Comparison of ENCODE assay signal across 8 mouse cellular contexts in the genomic region with DNA sequence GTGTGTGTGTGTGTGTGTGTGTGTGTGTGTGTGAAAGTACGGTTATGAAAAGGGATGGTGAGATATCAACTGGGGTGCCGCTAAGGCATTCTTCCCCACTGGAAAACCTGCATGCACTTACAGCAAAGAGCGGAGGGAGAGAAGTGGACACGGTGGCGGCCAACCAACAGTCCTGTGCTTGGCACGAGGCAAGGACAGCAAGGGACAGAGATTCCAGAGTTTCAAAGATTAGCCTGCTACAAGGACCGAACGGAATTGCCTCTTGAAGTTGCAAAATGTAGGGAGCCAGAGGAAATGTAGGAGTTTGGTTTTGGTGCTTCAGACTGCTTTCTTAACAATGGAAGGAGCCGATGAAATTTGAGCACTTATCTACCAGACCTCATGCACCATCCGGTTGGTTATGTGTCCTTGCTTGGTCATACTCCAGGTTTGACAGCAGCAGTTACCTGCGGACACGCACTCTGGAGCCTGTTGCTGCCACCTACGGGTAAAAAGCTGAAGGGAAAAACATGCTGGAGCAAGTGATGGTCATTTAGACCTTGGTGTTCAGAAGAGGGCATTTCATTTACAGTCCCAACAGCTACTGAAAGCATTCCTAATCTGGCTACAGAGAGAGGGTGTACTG. TPM values are rescaled to one million over a fixed set of nuclear protein-coding genes. Genes with fewer than 3 reads are reported as not detected.
DNase-seq lines count a peak whose midpoint lies in the region; ATAC-seq lines count a peak whose summit lies in the region.

No protein-coding gene starts in this region.

- WGBS in hindbrain, embryonic 16.5 days: 3% methylated on average over 13 of the region's 13 CpGs

- peak overlapping the region; percentile 85 for H3K27ac ChIP-seq in hindbrain, embryonic 16.5 days (ENCODE audit: low read depth, low read length)

- peak; percentile 83 for ATAC-seq in hindbrain, embryonic 16.5 days

- no peaks in the 10 kb centered on the region for H3K36me3 ChIP-seq in hindbrain, embryonic 16.5 days (ENCODE audit: control insufficient read depth, insufficient read depth, low read length)

- peak; percentile 61 for DNase-seq in Muller cell, postnatal 12 days (ENCODE audit: inconsistent ontology term)
- peak; percentile 83 to 86 for DNase-seq in cerebellum, postnatal 14 days
- DNase-seq in frontal cortex, postnatal 25 days (ENCODE audit: low spot score in 2 of 2): peak; percentile 29 to 52
- peak; percentile 67 for DNase-seq in left cerebral cortex, adult 18-20 months (ENCODE audit: low spot score in 2 of 2)
- DNase-seq in lung, postnatal 25 days (ENCODE audit: low spot score): peak; percentile 2
- DNase-seq in right cerebral cortex, postnatal 25 days: peak; percentile 62
- DNase-seq in thymus, postnatal 25 days: no peak

- peak overlapping the region; percentile 93 for H3K9ac ChIP-seq in hindbrain, embryonic 16.5 days (ENCODE audit: low read depth, low read length)

- no peaks in the 10 kb centered on the region for H3K27me3 ChIP-seq in hindbrain, embryonic 16.5 days (replicated peaks; ENCODE audit: control insufficient read depth, insufficient read depth, low read length)

- no peaks in the 10 kb centered on the region for H3K9me3 ChIP-seq in hindbrain, embryonic 16.5 days (ENCODE audit: control insufficient read depth, low read length)

- peak overlapping the region; percentile 88 for H3K4me2 ChIP-seq in hindbrain, embryonic 16.5 days (ENCODE audit: low read length)

- peak overlapping the region; percentile 92 for H3K4me3 ChIP-seq in hindbrain, embryonic 16.5 days (ENCODE audit: low read length)

- H3K4me1 ChIP-seq in hindbrain, embryonic 16.5 days (ENCODE audit: control insufficient read depth, insufficient read depth, low read depth, low read length): no peaks in the 10 kb centered on the region; the same call in 1 of the 2 replicates

RNA-seq across cellular contexts. Expression of gene Nkain2, which starts 0.4 kb away (rescaled TPM):
- polyA plus RNA-seq in hindbrain, embryonic 16.5 days (2015; fragmentation: Nextera tagmentation; extraction: Ambion mirVana): 10.9 and 12.1 TPM in 2 replicates
- 10 to 100 TPM; 23.5 to 29.3 TPM for total RNA-seq in left cerebral cortex, adult 18-20 months (2021)
